Mouse (Mus musculus): Measurements from ENCODE around the gene Lbx1. TPM values are rescaled to one million over a fixed set of nuclear protein-coding genes. Genes with fewer than 3 reads are reported as not detected.
A peak's percentile ranks its signal among the peaks of the same experiment; 100 is the strongest.

Lbx1 gene
- total RNA-seq (2021), result not detected

GRCm38 (mm10) chr19:45235766-45236362, at the start of gene Lbx1:
Gene Lbx1 (minus strand): TSS chr19:45235812.
- intact Hi-C loops (cut with DNase I), result loop anchor here (1.0 to 10.0 kb wide), 4 partner anchors 7 to 1624 kb away; partner anchors contain the start of gene Nkx2-3
- DNase-seq (ENCODE audit: low spot score in 2 of 2), result no peak

GRCm38 (mm10) chr19:45283302-45283701, 47.7 kb upstream of the Lbx1 start:
- DNase-seq (ENCODE audit: low spot score in 2 of 2), result peak; percentile 58 to 66
- intact Hi-C loops (cut with DNase I), result no loop called here

GRCm38 (mm10) chr19:45276196-45276595, 40.6 kb upstream of the Lbx1 start:
- intact Hi-C loops (cut with DNase I), result no loop called here
- DNase-seq (ENCODE audit: low spot score in 2 of 2), result no peak

- intact Hi-C loops (cut with DNase I), result no loop called here
Measured at GRCm38 (mm10) chr19:45271986-45272385, 36.4 kb upstream of the Lbx1 start.

GRCm38 (mm10) chr19:45262995-45263394, 27.4 kb upstream of the Lbx1 start:
- no peak for DNase-seq (ENCODE audit: low spot score in 2 of 2)
- intact Hi-C loops (cut with DNase I), result no loop called here

More at GRCm38 (mm10) chr19:45271986-45272385, 36.4 kb upstream of the Lbx1 start:
- DNase-seq (ENCODE audit: low spot score in 2 of 2), result no peak

GRCm38 (mm10) chr19:45257414-45258326, 22.1 kb upstream of the Lbx1 start:
- intact Hi-C loops (cut with DNase I), result no loop called here
- no peak for DNase-seq (ENCODE audit: low spot score in 2 of 2)

GRCm38 (mm10) chr19:45254806-45255205, 19.2 kb upstream of the Lbx1 start:
- intact Hi-C loops (cut with DNase I), result no loop called here
- no peak for DNase-seq (ENCODE audit: low spot score in 2 of 2)

- intact Hi-C loops (cut with DNase I), result no loop called here
- DNase-seq (ENCODE audit: low spot score in 2 of 2), result no peak
Measured at GRCm38 (mm10) chr19:45252436-45252835, 16.8 kb upstream of the Lbx1 start.

- intact Hi-C loops (cut with DNase I), result no loop called here
Measured at GRCm38 (mm10) chr19:45248691-45249090, 13.1 kb upstream of the Lbx1 start.

GRCm38 (mm10) chr19:45243918-45244700, 8.5 kb upstream of the Lbx1 start:
- no peak for DNase-seq (ENCODE audit: low spot score in 2 of 2)
- intact Hi-C loops (cut with DNase I), result loop anchor here (1.0 kb wide), 1 partner anchor 9 kb away; the partner anchor contains the start of gene Lbx1

More at GRCm38 (mm10) chr19:45248691-45249090, 13.1 kb upstream of the Lbx1 start:
- DNase-seq (ENCODE audit: low spot score in 2 of 2), result peak in 1 of 2 experiments; percentile 23

GRCm38 (mm10) chr19:45243264-45243602, 7.6 kb upstream of the Lbx1 start:
- intact Hi-C loops (cut with DNase I), result loop anchor here (1.0 kb wide), 1 partner anchor 8 kb away; the partner anchor contains the start of gene Lbx1
- no peak for DNase-seq (ENCODE audit: low spot score in 2 of 2)

- DNase-seq (ENCODE audit: low spot score in 2 of 2), result no peak
- intact Hi-C loops (cut with DNase I), result loop anchor here (1.0 kb wide), 1 partner anchor 7 kb away; the partner anchor contains the start of gene Lbx1
Measured at GRCm38 (mm10) chr19:45242348-45243263, 7.0 kb upstream of the Lbx1 start.

GRCm38 (mm10) chr19:45242017-45242347, 6.4 kb upstream of the Lbx1 start:
- intact Hi-C loops (cut with DNase I), result no loop called here

GRCm38 (mm10) chr19:45240026-45240425, 4.4 kb upstream of the Lbx1 start:
- intact Hi-C loops (cut with DNase I), result no loop called here
- DNase-seq (ENCODE audit: low spot score in 2 of 2), result no peak

More at GRCm38 (mm10) chr19:45242017-45242347, 6.4 kb upstream of the Lbx1 start:
- DNase-seq (ENCODE audit: low spot score in 2 of 2), result no peak

- DNase-seq (ENCODE audit: low spot score in 2 of 2), result no peak
- intact Hi-C loops (cut with DNase I), result loop anchor here (5.0 to 10.0 kb wide), 3 partner anchors 436 to 1627 kb away; partner anchors contain the start of gene Nkx2-3
Measured at GRCm38 (mm10) chr19:45239191-45239590, 3.6 kb upstream of the Lbx1 start.

GRCm38 (mm10) chr19:45237665-45238209, 2.1 kb upstream of the Lbx1 start:
- DNase-seq (ENCODE audit: low spot score in 2 of 2), result no peak
- intact Hi-C loops (cut with DNase I), result loop anchor here (5.0 to 10.0 kb wide), 3 partner anchors 437 to 1625 kb away; partner anchors contain the start of gene Nkx2-3

GRCm38 (mm10) chr19:45237099-45237498, 1.5 kb upstream of the Lbx1 start:
- DNase-seq (ENCODE audit: low spot score in 2 of 2), result no peak
- intact Hi-C loops (cut with DNase I), result loop anchor here (5.0 to 10.0 kb wide), 3 partner anchors 438 to 1625 kb away; partner anchors contain the start of gene Nkx2-3

GRCm38 (mm10) chr19:45236363-45236942, 841 bp upstream of the Lbx1 start:
- no peak for DNase-seq (ENCODE audit: low spot score in 2 of 2)
- intact Hi-C loops (cut with DNase I), result loop anchor here (5.0 to 10.0 kb wide), 3 partner anchors 438 to 1624 kb away; partner anchors contain the start of gene Nkx2-3

All from left cerebral cortex, postnatal 36 days (tissue).